Mouse (Mus musculus) testis, adult 2 months (tissue): Measurements from ENCODE around the gene Sirt1.

Experiments used
- CTCF ChIP-seq: fragments of 200-500 bp; IDR thresholded peaks from 2 replicates; pipeline ENCODE4 v1.5.1; 2012; ENCODE audit warnings: low read depth, mild to moderate bottlenecking, inconsistent platforms, low read length, moderate library complexity; ENCODE audit not compliant: control insufficient read depth, insufficient read depth, insufficient replicate concordance
- POLR2A ChIP-seq: fragments of 200-500 bp; IDR thresholded peaks from 2 replicates; pipeline ENCODE4 v1.6.1; 2012; ENCODE audit warnings: low read depth, mild to moderate bottlenecking, inconsistent platforms, low read length, moderate library complexity; ENCODE audit not compliant: control insufficient read depth

- TF ChIP-seq POLR2A (no peak), CTCF (no peak)
These were observed 47.5 kb upstream of the Sirt1 start for GRCm38 (mm10) chr10:63429023-63429340.
